In genomic region chr17:14697096-14697495, GRCm38 (mm10) we compare ENCODE assay signal across 20 mouse cellular contexts. TPM values are rescaled to one million over a fixed set of nuclear protein-coding genes. Genes with fewer than 3 reads are reported as not detected.
DNase-seq lines count a peak whose midpoint lies in the region; ATAC-seq lines count a peak whose summit lies in the region.
"Had no signal": no experiment of that assay in that cellular context is flagged by ENCODE, and none has a peak within 500 bp of the region (broad histone marks: within the 10 kb centered on the region; RNA-seq: fewer than 3 reads in every experiment).

No protein-coding gene starts in this region.

- H3K9ac ChIP-seq in heart, embryonic 13.5 days, result no peak overlapping the region
- H3K9ac ChIP-seq in kidney, embryonic 15.5 days, result no peak overlapping the region
- H3K9ac ChIP-seq: forebrain, embryonic 15.5 days; hindbrain, embryonic 12.5 days had no signal

- H3K4me3 ChIP-seq in heart, embryonic 13.5 days, result no peak overlapping the region
- no peak overlapping the region for H3K4me3 ChIP-seq in kidney, embryonic 15.5 days (replicated peaks)
- H3K4me3 ChIP-seq: embryonic facial prominence, embryonic 10.5 days; forebrain, embryonic 15.5 days; heart, adult 2 months; hindbrain, embryonic 12.5 days had no signal

- 65% methylated on average over 6 of the region's 6 CpGs for WGBS in heart, embryonic 13.5 days
- WGBS in kidney, embryonic 15.5 days, result 67% methylated on average over 6 of the region's 6 CpGs

- H3K27me3 ChIP-seq in heart, embryonic 13.5 days (replicated peaks), result no peaks in the 10 kb centered on the region
- no peaks in the 10 kb centered on the region for H3K27me3 ChIP-seq in kidney, embryonic 15.5 days
- H3K27me3 ChIP-seq: CH12.LX; forebrain, embryonic 15.5 days; hindbrain, embryonic 12.5 days had no signal

- H3K36me3 ChIP-seq in heart, embryonic 13.5 days, result no peaks in the 10 kb centered on the region
- H3K36me3 ChIP-seq in kidney, embryonic 15.5 days, result no peaks in the 10 kb centered on the region
- H3K36me3 ChIP-seq: embryonic facial prominence, embryonic 10.5 days; forebrain, embryonic 15.5 days; hindbrain, embryonic 12.5 days had no signal

- no peak for DNase-seq in heart, postnatal 36 days
- DNase-seq in kidney, postnatal 4 days, result peak; percentile 37 to 55
- peak; percentile 31 for DNase-seq in NIH3T3 (ENCODE audit: low read depth)
- peak; percentile 83 for DNase-seq in lung, postnatal 10 days
- DNase-seq in layer of hippocampus, postnatal 14 days (ENCODE audit: low spot score in 2 of 2), result no peak
- no peak for DNase-seq in layer of hippocampus, adult 8-10 months (ENCODE audit: low spot score in 2 of 2)
- DNase-seq: adrenal gland, adult 8-10 months; adrenal gland, postnatal 36 days; cerebellum, adult 2 months; gastrocnemius, postnatal 10 days; heart, adult 2 months; heart, postnatal 4 days had no signal

- peak overlapping the region; percentile 42; the same call in 1 of the 2 replicates for H3K27ac ChIP-seq in heart, embryonic 13.5 days (replicated peaks)
- H3K27ac ChIP-seq in kidney, embryonic 15.5 days, result no peak overlapping the region
- H3K27ac ChIP-seq: embryonic facial prominence, embryonic 10.5 days; forebrain, embryonic 15.5 days; heart, adult 2 months; hindbrain, embryonic 12.5 days had no signal

- peaks cover 36% of the 10 kb centered on the region for H3K4me1 ChIP-seq in heart, embryonic 13.5 days
- H3K4me1 ChIP-seq in kidney, embryonic 15.5 days, result peaks cover 11% of the 10 kb centered on the region

- no peaks in the 10 kb centered on the region for H3K9me3 ChIP-seq in heart, embryonic 13.5 days
- no peaks in the 10 kb centered on the region for H3K9me3 ChIP-seq in kidney, embryonic 15.5 days (replicated peaks)
- H3K9me3 ChIP-seq: embryonic facial prominence, embryonic 10.5 days; forebrain, embryonic 15.5 days; hindbrain, embryonic 12.5 days had no signal

- H3K4me2 ChIP-seq in heart, embryonic 13.5 days, result no peak overlapping the region
- no peak overlapping the region for H3K4me2 ChIP-seq in kidney, embryonic 15.5 days
- H3K4me2 ChIP-seq: forebrain, embryonic 15.5 days; hindbrain, embryonic 12.5 days had no signal

- intact Hi-C loops in heart, postnatal 36 days (cut with DNase I), result no loop called here

- ATAC-seq in heart, embryonic 13.5 days (ENCODE audit: extremely low read depth, insufficient number of reproducible peaks, low FRiP score, low TSS enrichment), result no peak
- ATAC-seq in kidney, embryonic 15.5 days (replicated peaks; ENCODE audit: low FRiP score), result no peak
- ATAC-seq: forebrain, embryonic 15.5 days; hindbrain, embryonic 16.5 days; inflammation-experienced regulatory T-cells, adult 6 months had no signal

RNA-seq across cellular contexts. Expression of gene Thbs2, which starts 3.1 kb away (rescaled TPM):
- polyA plus RNA-seq in heart, embryonic 13.5 days (2015; fragmentation: Nextera tagmentation; extraction: Ambion mirVana), result 19.1 and 22.9 TPM in 2 replicates
- total RNA-seq in heart, postnatal 36 days (2021), result 10 to 100 TPM; 17.1 to 17.4 TPM
- 24.0 and 25.5 TPM in 2 replicates for polyA plus RNA-seq in kidney, embryonic 15.5 days (2015; fragmentation: Nextera tagmentation; extraction: Ambion mirVana)
- total RNA-seq in layer of hippocampus, postnatal 14 days (2021), result 1 to 10 TPM; 3.6 to 3.8 TPM
- total RNA-seq in layer of hippocampus, adult 8-10 months (2022), result 1 to 10 TPM; 3.5 to 8.7 (median 5.0) TPM

Comparison
In these comparisons a context has a peak if more than half of its experiments do, and no peak if none do; other contexts are left out.
1. DNase-seq: peak in kidney, postnatal 4 days (2 of 2), NIH3T3 (single experiment) and lung, postnatal 10 days (single experiment); none in heart, postnatal 36 days (0 of 2), layer of hippocampus, postnatal 14 days (0 of 2) and layer of hippocampus, adult 8-10 months (0 of 2).